In the genomic region with DNA sequence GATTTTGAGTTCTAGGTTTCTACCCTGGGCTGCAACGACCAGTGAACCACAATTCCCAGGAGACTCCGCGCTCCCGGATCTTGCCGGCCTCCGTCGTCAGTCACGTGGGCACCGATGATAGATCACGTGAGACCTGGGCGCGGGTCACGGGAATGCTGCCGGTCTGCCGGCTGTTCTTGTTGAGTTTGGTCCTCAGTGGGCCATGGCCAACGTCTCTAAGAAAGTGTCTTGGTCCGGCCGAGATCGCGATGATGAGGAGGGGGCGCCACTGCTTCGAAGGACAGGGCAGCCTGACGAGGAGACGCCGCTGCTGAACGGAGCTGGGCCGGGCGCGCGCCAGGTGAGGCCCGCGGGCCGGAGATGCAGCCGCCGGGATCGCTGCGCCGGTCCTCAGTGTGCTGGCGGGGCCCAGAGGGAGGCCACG, we compare ENCODE assay signal across 8 mouse cellular contexts. TPM values are rescaled to one million over a fixed set of nuclear protein-coding genes. Genes with fewer than 3 reads are reported as not detected.
DNase-seq lines count a peak whose midpoint lies in the region; ATAC-seq and TF ChIP-seq lines count a peak whose summit lies in the region.

A gene (plus strand): TSS at position 117 of the 424 bp plus-strand sequence.

- TF ChIP-seq EP300 in liver, embryonic 14.5 days (IDR thresholded peaks at IDR 0.05; ENCODE audit: low read depth): no peak
- no peak for TF ChIP-seq EP300 in stomach, postnatal 0 days (optimal IDR thresholded peaks at IDR 0.05)

- peak within 1 kb of the TSS; percentile 85 for H3K27ac ChIP-seq in forebrain, embryonic 10.5 days
- 0 out of 2 replicates have a peak within 1 kb of the TSS, but pooled peaks have one; percentile 1 for H3K27ac ChIP-seq in heart, embryonic 15.5 days
- peak within 1 kb of the TSS; percentile 59 for H3K27ac ChIP-seq in liver, embryonic 14.5 days
- no peak within 1 kb of the TSS for H3K27ac ChIP-seq in neural tube, embryonic 11.5 days (ENCODE audit: low read depth, low read length)
- peak within 1 kb of the TSS; percentile 53; the same call in 1 of the 2 replicates for H3K27ac ChIP-seq in stomach, postnatal 0 days (replicated peaks)

- no peaks in the 10 kb centered on the region; the same call in 1 of the 2 replicates for H3K36me3 ChIP-seq in forebrain, embryonic 10.5 days (replicated peaks)
- no peaks in the 10 kb centered on the region for H3K36me3 ChIP-seq in heart, embryonic 15.5 days
- H3K36me3 ChIP-seq in liver, embryonic 14.5 days (replicated peaks; ENCODE audit: control insufficient read depth, insufficient read depth, low read depth): no peaks in the 10 kb centered on the region
- H3K36me3 ChIP-seq in neural tube, embryonic 11.5 days (ENCODE audit: control insufficient read depth, insufficient read depth, low read length): no peaks in the 10 kb centered on the region
- no peaks in the 10 kb centered on the region for H3K36me3 ChIP-seq in stomach, postnatal 0 days (ENCODE audit: control insufficient read depth, insufficient read depth, low read length)

- WGBS in forebrain, embryonic 10.5 days: under 1% methylated on average over 40 of the region's 40 CpGs
- WGBS in heart, embryonic 15.5 days: under 1% methylated on average over 40 of the region's 40 CpGs
- WGBS in liver, embryonic 14.5 days (ENCODE audit: insufficient replicate concordance): under 1% methylated on average over 38 of the region's 40 CpGs
- WGBS in neural tube, embryonic 11.5 days: under 1% methylated on average over 35 of the region's 40 CpGs
- under 1% methylated on average over 40 of the region's 40 CpGs for WGBS in stomach, postnatal 0 days

- H3K4me1 ChIP-seq in forebrain, embryonic 10.5 days: peaks cover 17% of the 10 kb centered on the region
- peaks cover 11% of the 10 kb centered on the region for H3K4me1 ChIP-seq in heart, embryonic 15.5 days (replicated peaks)
- peaks cover 8 to 12% of the 10 kb centered on the region in 2 experiments for H3K4me1 ChIP-seq in liver, embryonic 14.5 days (replicated peaks; ENCODE audit: control insufficient read depth in 2 of 2, insufficient read depth in 2 of 2, low read length in 1 of 2)
- peaks cover 7% of the 10 kb centered on the region for H3K4me1 ChIP-seq in neural tube, embryonic 11.5 days (ENCODE audit: control insufficient read depth, insufficient read depth, low read length)
- H3K4me1 ChIP-seq in stomach, postnatal 0 days (replicated peaks; ENCODE audit: control insufficient read depth, insufficient read depth): no peaks in the 10 kb centered on the region

- peak within 1 kb of the TSS; percentile 71 for H3K9ac ChIP-seq in heart, embryonic 15.5 days
- H3K9ac ChIP-seq in liver, embryonic 14.5 days (replicated peaks): peak within 1 kb of the TSS; percentile 82
- H3K9ac ChIP-seq in neural tube, embryonic 11.5 days (ENCODE audit: low read length): peak within 1 kb of the TSS; percentile 82
- peak within 1 kb of the TSS; percentile 87 for H3K9ac ChIP-seq in stomach, postnatal 0 days (ENCODE audit: low read length)

- peak within 1 kb of the TSS; percentile 67 for H3K4me2 ChIP-seq in heart, embryonic 15.5 days
- peak within 1 kb of the TSS; percentile 97 for H3K4me2 ChIP-seq in liver, embryonic 14.5 days (ENCODE audit: low read depth)
- H3K4me2 ChIP-seq in neural tube, embryonic 11.5 days (ENCODE audit: low read depth): peak within 1 kb of the TSS; percentile 75
- H3K4me2 ChIP-seq in stomach, postnatal 0 days (replicated peaks; ENCODE audit: low read depth): peak within 1 kb of the TSS; percentile 54

- no peaks in the 10 kb centered on the region for H3K9me3 ChIP-seq in forebrain, embryonic 10.5 days
- no peaks in the 10 kb centered on the region for H3K9me3 ChIP-seq in heart, embryonic 15.5 days (replicated peaks)
- no peaks in the 10 kb centered on the region for H3K9me3 ChIP-seq in liver, embryonic 14.5 days (ENCODE audit: control insufficient read depth, low read length)
- no peaks in the 10 kb centered on the region for H3K9me3 ChIP-seq in neural tube, embryonic 11.5 days (ENCODE audit: control insufficient read depth, low read length)
- no peaks in the 10 kb centered on the region for H3K9me3 ChIP-seq in stomach, postnatal 0 days (ENCODE audit: control insufficient read depth, low read length)

- H3K27me3 ChIP-seq in forebrain, embryonic 10.5 days (ENCODE audit: poor library complexity, severe bottlenecking): no peaks in the 10 kb centered on the region
- no peaks in the 10 kb centered on the region for H3K27me3 ChIP-seq in heart, embryonic 15.5 days
- no peaks in the 10 kb centered on the region for H3K27me3 ChIP-seq in liver, embryonic 14.5 days (ENCODE audit: control insufficient read depth, insufficient read depth, low read length)
- H3K27me3 ChIP-seq in neural tube, embryonic 11.5 days (ENCODE audit: control insufficient read depth, insufficient read depth, low read length): no peaks in the 10 kb centered on the region
- H3K27me3 ChIP-seq in stomach, postnatal 0 days (ENCODE audit: control insufficient read depth, insufficient read depth, low read length): no peaks in the 10 kb centered on the region

- peak; percentile 76 for DNase-seq in c-Kit-negative CD71-positive TER-119-positive erythroid progenitor cells, embryonic 14.5 days (ENCODE audit: low read depth, low spot score)
- peak; percentile 93 for DNase-seq in forebrain, embryonic 10.5 days (ENCODE audit: extremely low spot score, low spot score)
- peak; percentile 97 to 98 for DNase-seq in kidney, postnatal 25 days
- peak; percentile 76 to 78 (median 77) for DNase-seq in liver, embryonic 14.5 days (ENCODE audit: low read depth in 3 of 3, low spot score in 3 of 3)
- DNase-seq in neural tube, embryonic 11.5 days (ENCODE audit: low spot score): peak; percentile 91
- peak; percentile 94 for DNase-seq in stomach, postnatal 0 days (ENCODE audit: low spot score)

- 0 out of 2 replicates have a peak, but pooled peaks have one; percentile 12 for TF ChIP-seq CTCF in liver, embryonic 14.5 days (IDR thresholded peaks at IDR 0.05; ENCODE audit: low read depth)
- peak; percentile 27; the same call in 1 of the 2 replicates for TF ChIP-seq CTCF in stomach, postnatal 0 days (IDR thresholded peaks at IDR 0.05; ENCODE audit: low read depth)

- H3K4me3 ChIP-seq in forebrain, embryonic 10.5 days: peak within 1 kb of the TSS; percentile 92
- peak within 1 kb of the TSS; percentile 69 for H3K4me3 ChIP-seq in heart, embryonic 15.5 days
- H3K4me3 ChIP-seq in liver, embryonic 14.5 days (ENCODE audit: insufficient read depth in 1 of 2, low read depth in 2 of 2, low read length in 2 of 2): peak within 1 kb of the TSS; percentile 90 to 97
- H3K4me3 ChIP-seq in neural tube, embryonic 11.5 days (ENCODE audit: low read depth, low read length): peak within 1 kb of the TSS; percentile 83
- peak within 1 kb of the TSS; percentile 91 for H3K4me3 ChIP-seq in stomach, postnatal 0 days (ENCODE audit: low read depth, low read length)

- peak; percentile 96 for ATAC-seq in CD4-positive, CD25-positive, alpha-beta regulatory T cell, adult 4 months
- ATAC-seq in heart, embryonic 15.5 days (replicated peaks; ENCODE audit: insufficient number of reproducible peaks, insufficient read depth, low FRiP score, low read depth): peak; percentile 90
- ATAC-seq in liver, embryonic 14.5 days (ENCODE audit: insufficient read depth): peak; percentile 90
- peak; percentile 90 for ATAC-seq in neural tube, embryonic 11.5 days (ENCODE audit: insufficient read depth, low FRiP score, low TSS enrichment)
- ATAC-seq in stomach, postnatal 0 days (ENCODE audit: low FRiP score, low TSS enrichment): peak; percentile 94

RNA-seq across cellular contexts. Expression of the gene that starts here (rescaled TPM):
- polyA plus RNA-seq in CD4-positive, CD25-positive, alpha-beta regulatory T cell, adult 4 months (2017; shearing (Covaris generic)): 10 to 100 TPM; 18.2 to 33.2 TPM
- polyA plus RNA-seq in forebrain, embryonic 10.5 days (2016; fragmentation: Nextera tagmentation; extraction: Ambion mirVana): 24.3 and 24.7 TPM in 2 replicates
- 14.8 and 18.3 TPM in 2 replicates for polyA plus RNA-seq in heart, embryonic 15.5 days (2015; fragmentation: Nextera tagmentation; extraction: Ambion mirVana)
- polyA plus RNA-seq in liver, embryonic 14.5 days (2012; rRNA removed): 7.1 and 7.9 TPM in 2 replicates
- polyA plus RNA-seq in liver, embryonic 14.5 days (2014; fragmentation: Nextera tagmentation; extraction: Ambion mirVana): 8.7 and 8.8 TPM in 2 replicates
- 20.5 and 22.4 TPM in 2 replicates for polyA plus RNA-seq in neural tube, embryonic 11.5 days (2014; fragmentation: Nextera tagmentation; extraction: Ambion mirVana)
- 10.5 and 11.5 TPM in 2 replicates for polyA plus RNA-seq in stomach, postnatal 0 days (2015; fragmentation: Nextera tagmentation; extraction: Ambion mirVana)
